Mouse (Mus musculus) 3T3-L1 (cell line): Measurements from ENCODE around the gene Smarcd3.

Source experiments
- DNase-seq: peaks from one replicate; pipeline ENCODE4 v3.0.0-alpha.2; 2015; ENCODE audit warnings: low read depth, low spot score

The Smarcd3 gene

DNA sequence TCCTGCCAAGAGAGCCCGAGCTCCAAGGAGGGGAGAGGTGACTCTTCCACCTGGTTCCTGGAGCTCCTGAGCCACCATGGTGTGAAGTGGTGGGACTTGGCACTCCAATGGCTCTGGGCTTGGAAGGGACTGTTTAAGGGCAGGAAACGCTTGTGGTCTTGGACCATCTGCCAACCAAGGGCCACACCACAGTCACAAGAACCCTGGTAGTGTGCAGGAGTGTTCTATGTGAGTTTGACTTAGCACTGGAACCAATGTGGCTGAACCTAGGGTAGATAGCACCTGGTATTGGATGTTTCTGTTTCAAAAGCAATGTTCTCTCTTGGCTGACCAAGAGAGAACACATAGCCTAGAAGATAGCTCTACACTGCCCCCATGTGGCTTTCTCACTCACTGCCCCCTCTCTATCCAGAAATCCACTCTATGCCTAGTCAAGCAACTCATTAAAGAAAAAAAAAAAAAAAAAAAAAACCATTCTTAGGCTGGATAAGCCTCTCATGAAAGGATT, 26.9 kb downstream of the Smarcd3 start:
- peak; percentile 97 for DNase-seq

DNA sequence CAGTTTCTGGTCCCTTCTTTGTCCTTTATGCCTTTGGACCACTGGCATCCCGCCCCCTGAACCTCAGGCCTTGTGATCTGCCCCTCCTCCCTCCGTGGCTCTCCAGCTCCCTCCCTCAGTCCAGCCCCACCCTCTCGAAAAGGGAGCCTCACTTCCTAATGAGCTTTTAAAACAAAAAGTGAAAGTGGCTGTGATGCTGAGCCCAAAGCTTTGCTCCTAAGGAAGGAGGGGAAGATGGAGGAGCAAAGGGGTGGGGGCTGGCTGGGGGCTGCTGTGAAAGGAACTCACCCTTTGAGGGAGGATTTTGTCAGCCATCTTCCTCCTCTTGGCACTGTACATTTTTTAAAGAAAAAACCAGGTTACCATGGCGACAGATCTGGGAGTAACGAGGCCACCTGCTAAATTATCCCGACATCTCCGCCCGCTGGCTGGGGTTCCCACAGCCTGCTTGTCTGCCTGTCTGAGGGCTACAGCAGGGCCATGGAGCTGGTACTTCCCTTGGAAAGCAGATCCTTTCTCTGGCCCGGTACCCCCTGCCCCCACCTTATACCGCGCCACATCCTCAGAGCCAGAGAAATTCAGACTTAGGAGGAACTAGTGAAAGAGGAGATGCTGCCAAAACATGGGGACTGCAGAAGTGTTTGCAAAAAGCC, 27.6 kb downstream of the Smarcd3 start:
- no peak for DNase-seq

DNA sequence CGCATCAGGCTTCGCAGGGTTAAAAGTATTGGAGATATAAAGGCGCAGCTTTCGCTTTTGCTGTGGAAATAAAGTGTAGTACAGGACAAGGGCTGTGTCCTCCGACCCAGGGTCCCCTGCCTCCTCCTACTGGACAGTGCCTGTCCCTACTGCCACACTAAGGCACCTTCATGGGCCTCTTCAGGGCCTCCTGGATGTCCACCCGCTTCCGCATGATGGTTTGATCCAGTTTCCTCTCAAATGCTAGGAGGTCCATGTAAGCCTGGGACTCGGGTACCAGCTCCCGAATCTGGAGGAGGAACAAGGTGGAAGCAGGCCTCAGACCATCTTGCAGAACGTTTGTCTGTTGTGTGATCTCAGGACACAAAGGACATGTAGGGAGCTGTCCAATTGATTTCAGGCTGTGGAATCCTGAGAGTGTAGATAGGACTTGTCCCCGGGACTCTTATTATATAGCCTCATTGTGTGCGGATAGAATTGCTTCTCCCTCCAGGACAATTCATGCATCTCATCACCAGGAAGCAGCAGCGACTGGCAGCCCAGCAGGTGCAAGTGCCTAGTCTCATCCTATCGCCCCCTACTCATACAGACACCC, 28.3 kb downstream of the Smarcd3 start:
- DNase-seq: no peak

DNA sequence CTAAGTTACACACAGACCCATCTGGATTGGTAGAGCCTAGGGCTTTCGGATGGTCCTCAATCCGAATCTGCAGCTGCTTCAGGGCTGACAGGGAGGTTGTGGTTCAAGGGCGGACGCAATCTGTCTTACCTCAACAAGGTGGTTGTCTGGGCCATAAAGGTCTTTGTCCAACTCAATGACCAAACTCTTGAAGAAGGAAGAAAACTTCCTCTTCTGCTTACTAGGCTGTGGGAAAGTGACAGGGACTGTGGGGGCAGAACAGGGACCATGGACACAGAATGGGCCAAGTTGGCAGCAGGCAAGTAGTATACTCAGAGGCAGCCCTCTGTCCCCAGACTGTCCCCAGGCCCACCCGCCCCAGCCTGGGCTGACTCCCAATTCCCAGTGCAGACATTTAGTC, 28.9 kb downstream of the Smarcd3 start:
- no peak for DNase-seq

DNA sequence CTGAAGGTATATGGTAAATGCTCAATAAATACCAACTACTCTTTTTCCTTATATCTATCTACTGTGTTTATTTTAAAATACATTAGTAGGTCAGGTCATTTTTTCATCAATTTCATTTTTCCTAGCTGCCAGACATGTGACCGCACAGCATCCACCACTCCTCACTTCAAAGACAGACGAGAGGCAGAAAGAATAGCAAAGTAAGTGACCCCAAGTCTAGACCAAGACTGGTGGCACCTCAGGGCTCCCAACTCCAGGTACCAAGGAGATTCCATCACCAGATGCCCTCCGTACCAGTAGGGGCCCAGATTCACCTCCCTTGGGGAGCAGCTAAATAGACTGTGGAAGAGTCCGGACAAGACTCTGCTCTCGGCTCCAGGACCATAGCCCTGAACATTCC, 29.9 kb downstream of the Smarcd3 start:
- DNase-seq: no peak

DNA sequence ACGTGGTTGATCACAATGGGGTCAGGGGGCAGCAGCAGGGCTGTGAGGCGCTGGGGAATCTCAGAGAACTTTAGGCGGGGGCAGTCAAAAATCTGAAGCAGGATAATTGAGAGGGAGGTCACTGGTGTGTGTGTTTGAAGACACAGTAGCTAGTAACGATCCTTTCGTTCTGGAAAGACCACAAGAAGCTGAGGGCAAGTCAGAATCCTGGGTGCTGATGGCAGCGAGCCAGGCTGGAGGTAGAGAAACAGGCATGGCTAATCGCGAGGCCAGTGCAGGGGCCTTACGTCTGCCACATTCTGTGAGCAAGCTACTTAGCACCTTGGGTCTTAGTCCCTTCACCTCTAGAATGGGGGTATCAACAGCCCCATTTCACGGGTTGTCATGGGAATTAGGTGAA, 30.3 kb downstream of the Smarcd3 start:
- DNase-seq: no peak

DNA sequence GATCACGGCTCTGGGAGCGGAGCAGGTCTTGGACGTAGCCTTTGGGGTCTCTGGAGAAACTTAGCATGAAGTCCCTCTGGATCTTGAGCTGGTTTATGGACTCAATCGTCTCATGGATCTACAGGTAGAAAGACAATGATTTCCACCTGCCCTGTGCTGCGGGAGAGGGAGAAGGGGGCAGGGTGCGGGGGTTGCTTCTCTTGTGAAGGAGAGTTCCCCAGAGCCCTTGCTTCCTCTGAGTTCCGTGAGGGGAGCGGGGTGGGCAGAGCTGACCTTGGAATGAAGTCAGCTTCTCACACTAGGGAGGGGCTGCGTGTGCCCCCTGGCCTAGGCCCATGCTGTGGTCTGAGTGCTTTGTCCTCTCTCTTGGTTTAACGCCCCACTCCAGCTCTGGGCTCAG, 31.0 kb downstream of the Smarcd3 start:
- DNase-seq: no peak

DNA sequence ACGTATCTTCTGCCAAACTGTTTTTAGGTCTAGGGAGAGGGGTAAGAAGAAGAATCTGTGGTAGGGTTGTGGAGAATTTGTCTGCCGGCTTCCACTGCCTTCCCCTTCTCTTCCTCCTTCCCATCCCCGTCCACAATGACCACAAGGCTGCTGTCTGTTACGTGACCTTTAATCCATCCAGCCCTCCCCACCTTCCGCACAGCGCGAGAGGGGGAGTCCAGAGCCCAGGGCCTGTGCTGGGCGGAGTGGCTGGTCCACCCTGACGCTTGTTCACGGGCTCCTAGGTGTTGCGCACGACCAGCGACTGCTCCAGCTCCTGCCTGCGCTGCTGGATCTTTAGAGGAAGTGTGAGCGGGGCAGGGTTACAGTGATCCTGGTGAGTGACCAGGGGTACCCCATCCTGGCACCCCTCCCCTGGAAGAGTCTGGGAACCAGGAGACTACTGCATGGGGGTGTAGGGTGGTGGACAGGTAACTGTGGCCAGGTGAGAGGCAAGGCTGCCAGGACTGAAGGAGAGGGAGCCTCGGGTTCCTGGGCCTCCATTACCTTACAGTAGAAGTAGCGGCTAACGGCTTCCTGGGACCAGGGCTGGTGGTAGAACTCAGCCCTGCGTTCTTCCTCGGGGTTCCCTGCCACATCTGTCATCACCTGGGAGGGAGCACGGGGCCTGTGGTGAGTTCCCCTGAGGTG, 31.6 kb downstream of the Smarcd3 start:
- DNase-seq: no peak

DNA sequence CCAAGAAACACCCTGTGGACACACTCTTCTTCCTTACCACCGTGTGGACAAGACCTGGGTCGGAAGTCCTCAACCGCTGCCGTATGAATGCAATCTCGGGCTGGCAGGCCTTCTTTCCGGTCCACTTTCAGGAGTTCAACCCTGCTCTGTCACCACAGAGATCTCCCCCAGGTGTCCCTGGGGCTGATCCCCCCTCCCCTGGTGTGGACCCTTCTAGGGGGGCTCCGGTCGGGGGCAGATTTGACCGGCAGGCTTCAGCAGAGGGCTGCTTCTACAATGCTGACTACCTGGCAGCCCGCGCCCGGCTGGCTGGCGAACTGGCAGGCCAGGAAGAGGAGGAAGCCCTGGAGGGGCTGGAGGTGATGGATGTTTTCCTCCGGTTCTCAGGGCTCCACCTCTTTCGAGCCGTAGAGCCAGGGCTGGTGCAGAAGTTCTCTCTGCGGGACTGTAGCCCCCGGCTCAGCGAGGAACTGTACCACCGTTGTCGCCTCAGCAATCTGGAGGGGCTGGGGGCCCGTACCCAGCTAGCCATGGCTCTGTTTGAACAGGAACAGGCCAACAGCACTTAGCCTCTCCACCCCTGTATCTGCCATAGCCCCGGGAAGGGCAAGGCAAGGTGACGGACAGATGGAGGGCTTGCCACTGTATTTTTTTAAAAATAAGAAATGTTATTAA, 32.3 kb downstream of the Smarcd3 start:
- DNase-seq: no peak

DNA sequence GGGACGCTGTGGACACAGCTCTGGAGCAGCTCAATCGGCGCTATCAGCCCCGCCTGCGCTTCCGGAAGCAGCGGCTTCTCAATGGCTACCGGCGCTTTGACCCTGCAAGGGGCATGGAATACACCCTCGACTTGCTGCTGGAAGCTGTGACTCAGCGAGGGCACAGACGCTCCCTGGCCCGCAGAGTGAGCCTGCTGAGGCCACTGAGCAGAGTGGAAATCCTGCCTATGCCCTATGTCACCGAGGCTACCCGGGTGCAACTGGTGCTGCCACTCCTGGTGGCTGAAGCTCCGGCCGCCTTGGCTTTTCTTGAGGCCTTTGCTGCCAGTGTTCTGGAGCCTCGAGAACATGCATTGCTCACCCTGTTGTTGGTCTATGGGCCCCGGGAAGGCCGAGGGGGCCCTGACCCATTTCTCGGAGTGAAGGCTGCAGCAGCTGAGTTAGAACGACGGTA, 32.9 kb downstream of the Smarcd3 start:
- DNase-seq: no peak

DNA sequence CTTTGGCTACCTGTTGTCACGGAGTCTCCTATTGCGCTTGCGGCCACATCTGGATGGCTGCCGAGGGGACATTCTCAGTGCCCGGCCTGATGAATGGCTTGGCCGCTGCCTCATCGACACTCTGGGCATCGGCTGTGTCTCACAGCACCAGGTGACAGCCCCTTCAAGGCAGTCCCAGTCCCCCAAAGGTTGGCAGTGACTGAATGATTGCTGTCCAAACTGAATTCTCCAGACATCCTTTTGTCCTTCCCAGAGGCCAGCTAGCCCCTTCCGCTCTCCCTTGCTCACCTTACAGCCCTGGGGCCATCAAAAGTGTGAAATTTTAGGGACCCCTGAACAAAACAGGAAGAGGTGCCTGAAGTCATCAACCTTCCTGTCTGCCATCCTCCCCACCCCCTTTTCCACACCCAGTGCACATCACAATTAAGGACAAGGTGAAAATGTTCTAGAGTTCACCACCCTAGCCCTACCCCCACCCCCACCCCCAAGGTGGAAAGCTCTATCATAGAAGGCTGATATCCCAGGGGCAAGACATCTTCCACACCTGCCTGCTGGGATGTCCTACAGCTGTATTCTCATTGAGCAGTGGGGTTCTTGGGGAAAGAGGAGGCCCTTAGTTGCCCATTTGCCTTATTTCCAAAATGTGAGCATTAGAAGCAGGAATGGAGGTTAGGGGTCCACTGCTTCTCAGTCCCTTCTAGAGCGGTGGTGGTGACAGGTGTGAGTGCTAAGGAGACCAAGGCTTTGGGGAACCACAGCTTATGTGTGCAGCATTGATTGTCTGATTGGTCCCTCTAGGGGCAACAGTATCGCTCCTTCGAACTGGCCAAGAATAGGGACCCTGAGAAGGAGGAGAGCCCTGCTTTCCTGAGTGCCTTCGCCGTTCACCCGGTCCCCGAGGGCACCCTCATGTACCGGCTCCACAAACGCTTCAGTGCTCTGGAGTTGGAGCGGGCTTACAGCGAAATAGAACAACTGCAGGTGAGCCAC, 34.4 kb downstream of the Smarcd3 start:
- no peak for DNase-seq

DNA sequence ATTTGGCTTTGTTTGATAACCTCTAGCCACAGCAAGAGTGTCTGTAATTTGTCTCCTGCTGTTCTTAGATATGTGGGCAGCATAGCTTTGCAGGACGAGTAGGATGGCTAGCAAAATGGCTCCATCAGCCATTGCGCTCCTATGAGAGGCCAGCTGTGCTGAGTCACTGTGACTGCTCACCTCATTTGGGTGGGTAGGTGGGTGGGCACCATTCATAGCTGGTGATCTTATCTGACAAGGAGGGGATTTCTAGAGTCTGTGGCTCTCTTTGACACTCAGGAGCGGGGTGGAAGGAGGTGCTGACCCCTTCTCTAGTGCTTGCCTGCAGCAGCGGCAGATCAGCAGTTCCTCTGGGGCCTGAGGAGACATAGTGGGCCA, 37.0 kb downstream of the Smarcd3 start:
- peak; percentile 58 for DNase-seq

DNA sequence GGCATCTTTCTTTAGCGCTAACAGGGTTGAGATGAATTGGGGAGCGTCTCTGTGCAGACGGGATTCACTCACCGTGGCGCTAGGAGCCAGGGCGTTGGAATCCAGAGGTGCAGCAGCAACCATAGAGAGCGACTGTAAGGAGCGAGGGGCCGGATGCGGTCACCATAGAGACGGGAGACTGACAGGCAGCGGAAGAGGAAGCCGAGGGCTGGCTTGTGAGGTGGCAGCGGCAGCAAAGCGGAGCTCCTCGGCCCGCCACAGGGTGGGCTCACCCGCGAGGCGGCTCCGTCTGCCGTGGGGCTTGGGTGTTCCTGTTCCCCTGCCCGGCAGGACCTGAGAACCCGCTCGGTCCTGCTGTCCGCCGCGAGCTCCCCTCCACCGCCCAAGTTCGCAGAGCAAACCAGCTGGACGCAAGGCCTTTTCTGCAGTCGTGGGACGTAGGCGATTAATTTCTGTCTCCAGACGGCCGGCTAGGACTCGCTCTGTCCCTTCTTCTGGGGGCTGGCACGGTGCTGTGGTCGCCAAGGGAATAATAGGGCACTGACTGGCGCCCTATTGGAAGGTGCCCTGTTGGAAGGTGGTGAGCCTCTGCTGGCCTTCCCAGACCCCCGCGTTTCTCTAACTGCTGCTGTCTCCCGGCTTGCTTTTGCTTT, 37.5 kb downstream of the Smarcd3 start, which contains the start of gene Chpf2:
Gene Chpf2 (plus strand): TSS at position 195 of the 653 bp plus-strand sequence.
- DNase-seq: peak; percentile 94

DNA sequence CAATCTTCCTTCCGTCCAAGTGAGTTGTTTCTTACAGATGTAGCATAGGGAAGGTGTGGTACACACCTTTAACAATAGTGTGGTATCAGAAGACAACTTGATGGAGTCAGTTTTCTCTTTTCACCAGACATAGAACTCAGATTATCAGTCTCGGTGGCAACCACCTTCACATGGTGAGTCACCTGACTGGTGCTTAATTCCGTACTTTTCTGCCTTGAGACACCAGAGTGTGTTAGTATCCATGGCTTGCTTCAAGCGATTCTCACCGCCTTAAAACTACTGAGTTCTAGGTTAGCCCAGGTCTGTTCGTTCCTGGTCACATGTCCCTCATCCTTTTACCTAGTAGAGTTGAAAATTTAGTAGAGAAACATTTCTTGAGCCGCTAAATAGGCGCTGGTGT, 38.1 kb downstream of the Smarcd3 start:
- DNase-seq: peak; percentile 53

DNA sequence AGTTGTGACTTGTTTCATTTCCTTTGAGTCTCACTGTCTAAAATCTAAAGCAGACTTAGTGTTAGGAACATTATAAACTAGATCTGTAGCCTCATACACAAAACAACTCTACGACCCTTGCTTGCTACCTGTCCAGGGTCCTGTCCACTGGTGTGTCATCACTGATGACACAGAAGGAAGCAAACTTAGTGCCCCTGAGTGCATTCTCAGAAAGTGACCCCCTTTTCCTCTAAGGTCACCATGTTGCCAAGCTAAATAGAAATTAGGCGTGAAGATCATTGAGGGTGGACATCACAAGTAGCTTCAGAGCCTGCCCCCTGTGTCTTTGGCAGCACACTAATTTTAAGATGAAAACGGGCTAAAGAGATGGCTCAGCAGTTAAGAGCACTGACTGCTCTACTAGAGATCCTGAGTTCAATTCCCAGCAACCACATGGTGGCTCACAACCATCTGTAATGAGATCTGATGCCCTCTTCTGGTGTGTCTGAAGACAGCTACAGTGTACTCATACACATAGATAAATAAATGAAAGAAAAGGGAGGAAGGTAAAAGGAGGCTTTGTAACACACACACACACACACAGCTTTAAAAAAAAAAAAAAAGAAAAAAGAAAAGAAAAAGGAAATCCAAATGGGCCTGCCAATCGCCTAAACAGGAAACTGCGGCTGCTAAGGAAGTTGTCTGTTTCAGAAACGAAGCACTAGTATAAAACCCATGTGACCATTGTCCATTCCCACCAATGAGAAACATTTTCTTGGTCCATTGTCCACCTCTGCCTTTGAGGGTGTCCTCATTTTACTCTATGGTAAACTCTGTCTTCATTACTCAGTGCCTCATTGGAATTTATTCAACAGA, 45.9 kb downstream of the Smarcd3 start:
- no peak for DNase-seq

DNA sequence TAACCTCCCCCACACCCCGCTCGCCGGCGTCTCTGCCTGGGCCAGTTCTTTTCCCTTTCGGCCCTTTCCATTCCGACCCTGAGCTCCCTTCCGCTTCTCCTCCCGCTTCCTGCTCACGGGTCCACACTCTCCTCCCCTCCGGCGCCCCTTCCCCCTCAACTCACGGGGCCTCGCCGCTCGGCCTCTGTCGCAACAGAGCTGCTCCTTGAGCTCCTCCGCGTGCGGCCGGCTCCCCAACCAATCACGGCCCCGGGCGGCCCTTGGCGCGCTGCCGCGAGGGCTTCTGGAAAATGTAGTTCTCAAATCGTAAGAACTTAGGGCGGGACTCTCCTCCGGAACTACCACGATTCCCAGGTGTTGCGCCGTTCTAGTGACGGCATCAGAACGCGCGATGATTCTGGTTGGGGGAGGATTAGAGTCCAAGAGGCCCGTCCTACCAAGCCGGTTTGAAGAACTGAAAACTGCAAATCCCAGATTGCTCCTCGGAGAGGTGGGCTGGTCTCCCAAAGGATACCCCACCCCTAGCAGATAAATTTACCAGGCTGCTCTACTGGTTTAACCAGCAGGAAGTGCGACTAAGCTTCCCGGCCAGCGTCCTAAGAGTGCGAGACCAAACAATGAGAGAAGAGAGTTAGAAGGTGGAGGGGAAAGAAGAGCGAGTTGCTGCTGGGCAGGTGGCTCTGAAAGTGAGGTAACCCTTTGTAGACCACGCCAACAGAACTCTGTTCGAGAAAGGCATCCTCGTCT, 46.9 kb downstream of the Smarcd3 start, which contains the start of gene Abcf2:
Gene Abcf2 (minus strand): TSS at position 285 of the 747 bp plus-strand sequence.
- peak; percentile 100 for DNase-seq

DNA sequence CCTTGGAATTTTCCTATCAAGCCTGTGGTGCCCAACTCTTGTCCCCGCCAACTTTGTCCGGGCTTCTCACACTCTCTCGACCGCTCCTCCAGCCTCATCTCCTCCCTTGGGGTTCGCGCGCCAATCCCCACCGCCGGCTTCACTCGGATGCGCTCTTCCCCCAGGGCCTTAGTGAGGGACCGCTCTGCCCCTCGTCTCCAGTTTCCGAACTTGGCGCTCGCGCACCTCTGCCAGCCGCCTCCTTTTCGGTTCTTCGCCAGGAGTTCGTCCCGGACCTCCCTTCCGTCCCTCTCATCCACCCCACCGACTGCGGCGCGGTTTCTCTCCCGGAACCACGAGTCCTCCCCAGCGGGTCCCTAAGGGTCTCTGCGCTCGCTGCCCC, 47.4 kb downstream of the Smarcd3 start:
- peak; percentile 60 for DNase-seq

DNA sequence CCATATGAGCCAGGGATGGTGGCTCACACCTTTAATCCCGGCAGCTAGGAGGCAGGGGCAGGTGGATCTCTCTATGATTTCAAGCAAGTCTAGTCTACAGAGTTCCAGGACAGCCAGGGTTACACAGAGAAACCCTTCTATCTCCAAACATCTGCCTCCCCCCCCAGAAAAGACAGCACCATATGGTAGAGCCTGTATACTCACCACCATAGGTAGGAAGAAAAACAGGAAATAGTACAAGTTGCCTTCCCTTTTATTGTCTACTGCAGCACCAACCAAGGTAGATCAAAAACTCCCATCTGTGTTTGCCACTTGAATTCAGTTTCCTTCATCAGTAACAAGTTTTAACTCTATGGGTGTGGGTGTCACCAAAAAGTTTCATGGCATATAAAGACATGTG, 48.3 kb downstream of the Smarcd3 start:
- no peak for DNase-seq

DNA sequence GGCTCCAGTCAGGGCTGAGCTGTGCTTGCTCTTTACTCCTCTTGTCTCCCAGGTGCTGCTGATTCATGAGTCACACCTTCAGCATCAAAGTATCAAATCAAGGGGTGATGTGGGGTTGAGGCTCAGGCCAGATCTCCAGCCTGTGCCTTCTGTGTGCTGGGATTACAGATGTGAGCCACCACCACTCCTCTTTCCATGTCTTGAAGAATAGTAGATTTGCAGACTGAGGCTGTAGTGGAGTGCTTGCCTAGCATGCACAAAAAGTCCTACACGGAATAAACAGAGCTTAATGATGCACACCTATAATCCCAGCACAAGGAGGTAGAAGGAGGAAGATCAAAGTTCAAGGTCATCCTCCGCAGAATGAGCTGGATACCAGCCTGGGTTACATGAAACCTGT, 67.5 kb downstream of the Smarcd3 start, which contains the start of gene 4931409K22Rik:
Gene 4931409K22Rik (minus strand): TSS at position 101 of the 400 bp plus-strand sequence.
- no peak for DNase-seq
